Mouse (Mus musculus) ES-E14 (cell line): ENCODE data around the gene Sall1. TPM values are rescaled to one million over a fixed set of nuclear protein-coding genes. Genes with fewer than 3 reads are reported as not detected.

Experiments
- DNase-seq: peaks from one replicate; pipeline ENCODE4 v3.0.0-alpha.2; 2013; ENCODE audit warnings: low read depth, low spot score
- H3K27ac ChIP-seq: 2 replicates; pipeline ENCODE4 v1.5.1; 2012; ENCODE audit warnings: low read depth, mild to moderate bottlenecking, low read length, moderate library complexity, mixed read lengths; ENCODE audit not compliant: poor library complexity, insufficient read depth, severe bottlenecking
- H3K36me3 ChIP-seq: 2 replicates; pipeline ENCODE4 v1.6.1; 2012; ENCODE audit warnings: mild to moderate bottlenecking, low read length, moderate library complexity, mixed read lengths; ENCODE audit not compliant: control insufficient read depth, poor library complexity, insufficient read depth, severe bottlenecking
- H3K4me1 ChIP-seq, 2 experiments: fragments of 150-350 bp in 1 of 2; sonication (generic) in 1 of 2; 2 replicates each; pipeline ENCODE4 v1.6.1; 2012; ENCODE audit warnings: low read length in 2 of 2, mild to moderate bottlenecking in 1 of 2, mixed read lengths in 1 of 2; ENCODE audit not compliant: control insufficient read depth in 2 of 2, insufficient read depth in 2 of 2, poor library complexity in 1 of 2
- H3K4me3 ChIP-seq, 2 experiments: fragments of 150-350 bp in 1 of 2; sonication (generic) in 1 of 2; 2 replicates each; pipeline ENCODE4 v1.5.1; 2012; ENCODE audit warnings: low read length in 2 of 2, low read depth in 1 of 2, mild to moderate bottlenecking in 1 of 2, mixed read lengths in 1 of 2; ENCODE audit not compliant: insufficient read depth in 1 of 2, poor library complexity in 1 of 2, severe bottlenecking in 1 of 2
- H3K9ac ChIP-seq: 2 replicates; pipeline ENCODE4 v1.6.1; 2012; ENCODE audit warnings: low read depth, mild to moderate bottlenecking, low read length, mixed read lengths; ENCODE audit not compliant: poor library complexity, insufficient read depth, severe bottlenecking
- H3K9me3 ChIP-seq: fragments of 150-350 bp; sonication (generic); 2 replicates; pipeline ENCODE4 v1.6.1; 2012; ENCODE audit warnings: low read depth, mild to moderate bottlenecking, low read length; ENCODE audit not compliant: control insufficient read depth, insufficient read depth
- CHD2 ChIP-seq: IDR thresholded peaks from 2 replicates; pipeline ENCODE4 v1.6.1; 2014; ENCODE audit warnings: mild to moderate bottlenecking, low read depth, low read length, inconsistent platforms
- HCFC1 ChIP-seq: IDR thresholded peaks from 2 replicates; pipeline ENCODE4 v1.6.1; 2012; ENCODE audit warnings: low read length, inconsistent platforms, borderline replicate concordance; ENCODE audit not compliant: insufficient read depth
- MAFK ChIP-seq: IDR thresholded peaks from 2 replicates; pipeline ENCODE4 v1.6.1; 2014; ENCODE audit warnings: mild to moderate bottlenecking, low read depth, low read length, inconsistent platforms; ENCODE audit not compliant: insufficient read depth
- ZC3H11A ChIP-seq: IDR thresholded peaks from 2 replicates; pipeline ENCODE4 v1.6.1; 2012; ENCODE audit warnings: low read depth, mild to moderate bottlenecking, inconsistent platforms, low read length, borderline replicate concordance
- ZNF384 ChIP-seq: IDR thresholded peaks from 2 replicates; pipeline ENCODE4 v1.6.1; 2012; ENCODE audit warnings: low read depth, low read length, inconsistent platforms
- in situ Hi-C, 2 experiments: fragments of 600-800 bp; cut with MboI; formaldehyde crosslinking; loops; one replicate each; pipeline ENCODE4 v1.15.1; 2025; ENCODE audit warnings: low sequenced_read_pairs in 2 of 2, inconsistent platforms in 1 of 2; ENCODE audit not compliant: unreplicated experiment in 2 of 2
- total RNA-seq: library from RNA; depleted of rRNA; stranded (reverse); fragments of 300-350 nt; gene quantifications from 2 replicates; pipeline ENCODE4 v1.2.3, GENCODE M21; 2012

Gene Sall1
- total RNA-seq, 1 experiment, result 22.5 TPM

GRCm38 (mm10) chr8:89044511-89045217 lies 702 bp upstream of the Sall1 start:
- TF ChIP-seq ZNF384, result no peak
- TF ChIP-seq MAFK, result no peak
- no peak for TF ChIP-seq ZC3H11A
- no peak for TF ChIP-seq CHD2
- no peak for TF ChIP-seq HCFC1
- H3K4me3 ChIP-seq, result peak overlapping the region; percentile 85 to 98
- H3K27ac ChIP-seq, result peak overlapping the region; percentile 64; the same call in 1 of the 2 replicates
- H3K36me3 ChIP-seq, result peaks cover 15% of the 10 kb centered on the region
- peak overlapping the region; percentile 97 for H3K9ac ChIP-seq
- no peaks in the 10 kb centered on the region for H3K9me3 ChIP-seq
- no peak for DNase-seq
- H3K4me1 ChIP-seq, result peaks cover 3 to 6% of the 10 kb centered on the region in 2 experiments; a peak in 3 of 4 replicates
- in situ Hi-C loops, result no loop called here

- peak overlapping the region; percentile 97 for H3K9ac ChIP-seq
- TF ChIP-seq ZNF384 (no peak), CHD2 (no peak), ZC3H11A (no peak), MAFK (no peak), HCFC1 (no peak)
- peak overlapping the region; percentile 85 to 98 for H3K4me3 ChIP-seq
- H3K36me3 ChIP-seq, result peaks cover 12% of the 10 kb centered on the region; the same call in 1 of the 2 replicates
- H3K4me1 ChIP-seq, result peaks cover 6 to 7% of the 10 kb centered on the region in 2 experiments
- in situ Hi-C loops, result no loop called here
- no peaks in the 10 kb centered on the region for H3K9me3 ChIP-seq
- DNase-seq, result no peak
- H3K27ac ChIP-seq, result peak overlapping the region; percentile 100
Observed at GRCm38 (mm10) chr8:89043371-89043841, 556 bp downstream of the Sall1 start.

GRCm38 (mm10) chr8:89042560-89043370 lies 1.2 kb downstream of the Sall1 start:
- no peaks in the 10 kb centered on the region for H3K9me3 ChIP-seq
- in situ Hi-C loops, result no loop called here
- peak overlapping the region; percentile 97 for H3K9ac ChIP-seq
- DNase-seq, result no peak
- peak overlapping the region; percentile 85 to 98 for H3K4me3 ChIP-seq
- peaks cover 9% of the 10 kb centered on the region; the same call in 1 of the 2 replicates for H3K36me3 ChIP-seq
- peak overlapping the region; percentile 100 for H3K27ac ChIP-seq
- H3K4me1 ChIP-seq, result peaks cover 7 to 11% of the 10 kb centered on the region in 2 experiments
- TF ChIP-seq MAFK (no peak), ZC3H11A (no peak), HCFC1 (0 out of 2 replicates have a peak, but pooled peaks have one; percentile 20), CHD2 (no peak), ZNF384 (peak; percentile 84)

- Histone ChIP-seq H3K9ac (peak overlapping the region; percentile 99), H3K4me1 (peaks cover 8 to 11% of the 10 kb centered on the region in 2 experiments), H3K36me3 (peaks cover 9% of the 10 kb centered on the region; the same call in 1 of the 2 replicates), H3K27ac (peak overlapping the region; percentile 100), H3K4me3 (peak overlapping the region; percentile 85 to 98), H3K9me3 (no peaks in the 10 kb centered on the region)
- in situ Hi-C loops, result no loop called here
- no peak for DNase-seq
- TF ChIP-seq HCFC1 (no peak), CHD2 (no peak), ZC3H11A (no peak)
Observed at GRCm38 (mm10) chr8:89042118-89042460, 1.9 kb downstream of the Sall1 start.
